Mouse (Mus musculus) heart, embryonic 13.5 days (tissue): ENCODE data around the gene Tns4. TPM values are rescaled to one million over a fixed set of nuclear protein-coding genes. Genes with fewer than 3 reads are reported as not detected.
A peak's percentile ranks its signal among the peaks of the same experiment; 100 is the strongest.

Source experiments
- ATAC-seq: fragments of 200-750 bp; cut with Nextera tagmentation; 2 replicates; pipeline ENCODE4 v1.8.0; 2017; ENCODE audit warnings: moderate TSS enrichment; ENCODE audit not compliant: insufficient number of reproducible peaks, low FRiP score, low TSS enrichment; ENCODE audit errors: extremely low read depth
- H3K27ac ChIP-seq: fragments of 300-500 bp; sonication (generic); replicated peaks from 2 replicates; pipeline ENCODE4 v1.5.1; 2015; ENCODE audit warnings: moderate library complexity, mild to moderate bottlenecking, inconsistent platforms
- H3K27me3 ChIP-seq: fragments of 300-500 bp; sonication (generic); replicated peaks from 2 replicates; pipeline ENCODE4 v1.6.1; 2015; ENCODE audit warnings: mild to moderate bottlenecking, inconsistent platforms
- H3K36me3 ChIP-seq: fragments of 300-500 bp; sonication (generic); 2 replicates; pipeline ENCODE4 v1.6.1; 2015; ENCODE audit warnings: mild to moderate bottlenecking, inconsistent platforms
- H3K4me1 ChIP-seq: fragments of 300-500 bp; sonication (generic); 2 replicates; pipeline ENCODE4 v1.6.1; 2015; ENCODE audit warnings: inconsistent platforms
- H3K4me2 ChIP-seq: fragments of 300-500 bp; sonication (generic); 2 replicates; pipeline ENCODE4 v1.6.1; 2015; ENCODE audit warnings: inconsistent platforms, mild to moderate bottlenecking, moderate library complexity
- H3K4me3 ChIP-seq: fragments of 300-500 bp; sonication (generic); 2 replicates; pipeline ENCODE4 v1.5.1; 2015; ENCODE audit warnings: moderate library complexity, mild to moderate bottlenecking, inconsistent platforms
- H3K9ac ChIP-seq: fragments of 300-500 bp; sonication (generic); 2 replicates; pipeline ENCODE4 v1.6.1; 2015; ENCODE audit warnings: inconsistent platforms, mild to moderate bottlenecking, moderate library complexity
- H3K9me3 ChIP-seq: fragments of 300-500 bp; sonication (generic); 2 replicates; pipeline ENCODE4 v1.6.1; 2016; ENCODE audit warnings: inconsistent platforms
- WGBS: fragments of 180-500 bp; shearing (Covaris S2); methylation state at CpG from one replicate; pipeline ENCODE4 v1.1.7; 2015; ENCODE audit warnings: mixed read lengths; 5-methylcytosine and 5-hydroxymethylcytosine counted together
- polyA plus RNA-seq: library from polyadenylated mRNA; unstranded; fragments of >200 nt; fragmentation: Nextera tagmentation; extraction: Ambion mirVana; gene quantifications from 2 replicates; pipeline ENCODE4 v1.2.1, GENCODE M21; 2015

The Tns4 gene
- polyA plus RNA-seq, 1 experiment from 2014 or later, result 0.21 TPM

DNA sequence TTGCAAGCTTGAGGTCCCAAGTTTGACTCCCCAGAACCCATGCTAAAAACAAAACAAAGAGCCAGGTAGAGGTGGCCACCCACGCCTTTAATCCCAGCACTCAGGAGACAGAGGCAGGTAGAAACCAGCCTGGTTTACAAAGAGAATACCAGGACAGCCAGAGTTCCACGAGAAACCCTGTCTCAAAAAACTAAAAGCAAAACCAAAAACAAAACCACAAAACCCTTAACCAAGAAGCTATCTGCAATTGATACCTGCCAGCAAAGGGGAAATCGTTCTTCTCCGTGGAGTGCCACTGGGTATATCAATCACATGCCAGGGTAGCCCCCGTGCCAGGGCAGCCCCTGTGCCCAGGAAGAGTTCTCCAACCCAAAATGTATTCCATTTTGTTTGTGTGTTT lies 11.1 kb upstream of the Tns4 start:
- Histone ChIP-seq H3K4me1 (peaks cover 30% of the 10 kb centered on the region), H3K4me2 (no peak overlapping the region), H3K36me3 (no peaks in the 10 kb centered on the region), H3K27ac (no peak overlapping the region), H3K27me3 (no peaks in the 10 kb centered on the region), H3K4me3 (no peak overlapping the region), H3K9me3 (no peaks in the 10 kb centered on the region), H3K9ac (no peak overlapping the region)
- ATAC-seq, result no peak
- 73% methylated on average over 5 of the region's 5 CpGs for WGBS

DNA sequence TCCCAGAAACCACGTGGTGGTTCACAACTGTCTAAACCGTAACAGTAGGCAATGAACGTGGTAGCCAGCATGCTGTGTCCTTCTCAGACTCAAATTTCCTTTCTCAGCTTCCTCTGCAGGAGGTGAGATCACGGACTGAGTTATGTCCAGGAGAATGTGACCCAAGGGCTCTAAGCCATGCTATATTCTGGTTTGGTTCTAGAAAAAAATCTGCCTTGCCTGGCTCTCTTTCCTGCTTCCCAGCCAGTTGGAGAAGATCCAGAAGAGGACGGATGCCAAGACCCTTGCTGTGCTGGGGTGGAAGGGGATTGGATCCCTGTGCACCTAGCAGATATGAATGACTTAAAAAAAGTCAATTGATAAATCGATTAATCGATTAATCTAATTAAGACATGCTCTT lies 10.4 kb upstream of the Tns4 start:
- Histone ChIP-seq H3K27ac (peak overlapping the region; percentile 24; the same call in 1 of the 2 replicates), H3K9me3 (no peaks in the 10 kb centered on the region), H3K9ac (no peak overlapping the region), H3K27me3 (no peaks in the 10 kb centered on the region), H3K4me1 (peaks cover 27% of the 10 kb centered on the region), H3K4me2 (no peak overlapping the region), H3K4me3 (no peak overlapping the region), H3K36me3 (no peaks in the 10 kb centered on the region)
- WGBS, result 69% methylated on average over 7 of the region's 7 CpGs
- ATAC-seq, result no peak

DNA sequence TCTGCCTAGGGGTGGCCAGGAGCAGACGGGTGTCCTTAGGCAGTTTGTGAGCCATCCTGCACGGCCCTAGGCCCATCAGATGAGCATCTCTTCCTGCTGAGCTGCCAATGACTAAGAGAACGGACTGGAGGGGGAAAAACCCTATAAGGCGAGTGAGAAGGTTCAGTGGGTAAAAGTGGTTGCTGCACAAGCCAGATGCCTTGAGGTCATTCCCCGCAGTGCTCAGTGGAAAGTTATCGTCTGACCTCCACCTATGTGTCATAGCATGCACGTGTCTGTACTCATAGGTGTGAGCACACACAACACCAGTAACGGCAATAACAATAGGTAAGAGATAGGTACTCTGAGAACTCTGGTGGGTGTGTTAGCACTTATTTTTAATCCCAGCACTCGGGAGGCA lies 9.8 kb upstream of the Tns4 start:
- Histone ChIP-seq H3K9me3 (no peaks in the 10 kb centered on the region), H3K36me3 (no peaks in the 10 kb centered on the region), H3K27me3 (no peaks in the 10 kb centered on the region), H3K27ac (0 out of 2 replicates have a peak overlapping the region, but pooled peaks have one; percentile 24), H3K4me2 (no peak overlapping the region), H3K4me3 (no peak overlapping the region), H3K4me1 (peaks cover 27% of the 10 kb centered on the region), H3K9ac (no peak overlapping the region)
- ATAC-seq, result no peak
- 80% methylated on average over 9 of the region's 9 CpGs for WGBS

DNA sequence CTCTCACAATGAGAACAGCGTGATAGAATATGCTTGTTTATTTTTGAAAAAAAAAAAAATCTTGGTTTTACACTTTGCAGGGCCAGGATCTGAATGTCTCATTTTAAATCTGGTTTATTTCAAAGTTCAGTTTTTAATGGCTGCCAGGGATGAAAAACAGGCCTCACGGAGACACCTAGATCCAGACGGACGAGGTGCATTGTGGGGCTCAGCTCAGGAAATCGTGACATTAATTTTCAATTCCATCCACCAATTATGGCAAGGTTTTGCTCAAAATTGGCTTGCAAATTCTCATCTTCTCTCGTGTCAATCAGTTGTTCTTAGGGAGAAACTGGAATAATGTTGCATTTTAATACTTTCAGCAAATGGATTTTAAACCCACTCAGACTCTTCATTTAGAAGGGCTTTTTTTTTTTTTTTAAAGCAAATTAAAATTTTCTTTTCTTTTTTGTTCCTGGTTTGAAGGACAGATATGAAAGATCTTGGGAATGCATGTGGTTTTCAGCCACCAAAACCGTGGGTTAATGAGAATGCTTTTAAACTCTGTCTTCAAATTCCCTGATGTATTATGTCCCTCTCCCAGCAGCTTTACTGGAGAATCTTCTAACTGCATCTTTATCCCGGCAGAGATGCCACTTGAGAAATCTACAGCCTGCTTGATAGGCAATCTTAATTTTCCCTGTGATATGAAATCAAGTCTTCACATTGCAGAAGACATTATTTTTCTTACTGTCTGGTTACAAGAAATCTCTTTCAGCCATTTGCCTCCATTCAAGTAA lies 8.1 kb upstream of the Tns4 start:
- WGBS, result 75% methylated on average over 8 of the region's 8 CpGs
- H3K27ac ChIP-seq, result no peak overlapping the region
- H3K4me2 ChIP-seq, result no peak overlapping the region
- H3K4me3 ChIP-seq, result no peak overlapping the region
- no peaks in the 10 kb centered on the region for H3K27me3 ChIP-seq
- H3K9ac ChIP-seq, result no peak overlapping the region
- no peak for ATAC-seq
- H3K4me1 ChIP-seq, result peaks cover 27% of the 10 kb centered on the region
- H3K36me3 ChIP-seq, result no peaks in the 10 kb centered on the region
- no peaks in the 10 kb centered on the region for H3K9me3 ChIP-seq

DNA sequence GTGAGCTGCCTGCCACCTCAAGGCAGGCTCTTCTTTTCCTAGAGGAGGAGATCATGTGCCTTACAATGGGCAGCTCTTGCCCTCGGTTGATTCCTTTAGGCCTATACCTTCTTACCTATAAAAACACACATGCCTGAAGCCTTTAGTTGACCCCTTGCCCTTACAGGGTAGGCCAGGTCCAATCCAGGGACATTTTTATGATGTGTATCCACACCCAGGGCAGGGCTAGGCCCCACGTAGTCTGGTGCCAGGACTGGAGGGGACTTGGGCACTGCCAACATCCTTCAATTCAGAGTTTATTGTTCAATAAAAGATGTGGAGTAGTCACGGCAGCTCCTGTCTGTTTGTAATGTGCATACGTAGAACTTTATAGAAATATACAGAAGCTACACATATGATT lies 7.3 kb upstream of the Tns4 start:
- Histone ChIP-seq H3K36me3 (no peaks in the 10 kb centered on the region), H3K4me1 (peaks cover 22% of the 10 kb centered on the region), H3K27me3 (no peaks in the 10 kb centered on the region), H3K4me2 (no peak overlapping the region), H3K9ac (no peak overlapping the region), H3K9me3 (no peaks in the 10 kb centered on the region), H3K4me3 (no peak overlapping the region), H3K27ac (no peak overlapping the region)
- WGBS, result 80% methylated on average over 4 of the region's 4 CpGs
- ATAC-seq, result no peak

DNA sequence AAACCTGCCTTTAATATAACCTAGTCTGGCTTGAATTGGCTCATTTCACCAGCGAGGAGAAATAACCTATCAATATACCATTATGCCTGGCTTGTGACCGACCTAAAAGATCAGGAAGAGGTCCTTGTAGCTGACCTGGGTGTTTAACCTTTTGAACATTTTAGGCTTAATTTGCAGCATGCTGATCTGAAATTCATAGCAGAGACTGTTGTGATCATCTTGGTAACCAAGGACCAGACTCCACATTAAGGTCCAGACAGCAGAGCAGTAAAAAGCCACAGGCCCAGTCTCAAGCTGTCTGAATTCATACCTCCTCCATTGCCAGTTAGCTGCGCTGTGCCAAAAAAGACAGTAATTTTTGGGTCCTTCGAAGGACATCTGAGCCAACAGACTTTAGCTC lies 6.7 kb upstream of the Tns4 start:
- Histone ChIP-seq H3K4me1 (peaks cover 22% of the 10 kb centered on the region), H3K9me3 (no peaks in the 10 kb centered on the region), H3K27ac (no peak overlapping the region), H3K9ac (no peak overlapping the region), H3K4me3 (no peak overlapping the region), H3K4me2 (no peak overlapping the region), H3K36me3 (no peaks in the 10 kb centered on the region), H3K27me3 (no peaks in the 10 kb centered on the region)
- 76% methylated on average over 4 of the region's 4 CpGs for WGBS
- no peak for ATAC-seq

DNA sequence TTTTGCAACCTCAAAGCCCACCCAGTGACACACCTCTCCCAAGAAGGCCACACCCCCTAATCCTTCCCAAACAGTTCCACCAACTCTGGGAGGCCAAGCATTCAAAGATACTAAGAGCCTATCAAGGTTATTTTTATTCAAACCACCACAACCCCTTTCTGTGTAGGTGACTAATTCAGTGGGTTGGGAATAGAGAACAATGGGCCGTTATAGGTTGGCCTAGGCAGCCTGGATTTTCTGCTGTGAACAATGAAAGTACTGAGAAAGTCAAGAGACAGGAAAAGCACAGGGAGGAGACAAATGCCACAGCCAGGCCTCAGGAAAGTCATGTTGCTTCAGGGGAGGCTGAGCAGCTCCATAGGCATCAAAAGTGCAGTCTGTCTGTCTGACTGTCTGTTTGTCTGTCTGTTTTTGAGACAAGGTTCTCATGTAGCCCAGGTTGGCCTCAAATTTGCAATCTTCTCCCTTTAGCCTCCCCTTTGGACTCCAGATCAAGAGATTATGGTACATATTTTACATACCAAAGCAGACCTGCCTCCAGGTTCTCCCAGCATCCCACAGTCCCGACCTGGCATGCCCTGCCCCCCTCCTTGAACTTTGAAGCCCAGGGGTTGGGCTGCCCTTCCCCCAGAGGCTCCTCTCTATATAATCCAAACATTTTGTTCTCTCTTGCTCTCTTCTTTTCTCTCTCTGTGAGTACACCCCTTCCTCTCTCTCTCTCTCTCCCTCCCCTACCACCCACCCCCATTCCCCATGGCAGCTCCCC lies 6.0 kb upstream of the Tns4 start:
- no peak for ATAC-seq
- 45% methylated on average over 2 of the region's 2 CpGs for WGBS

DNA sequence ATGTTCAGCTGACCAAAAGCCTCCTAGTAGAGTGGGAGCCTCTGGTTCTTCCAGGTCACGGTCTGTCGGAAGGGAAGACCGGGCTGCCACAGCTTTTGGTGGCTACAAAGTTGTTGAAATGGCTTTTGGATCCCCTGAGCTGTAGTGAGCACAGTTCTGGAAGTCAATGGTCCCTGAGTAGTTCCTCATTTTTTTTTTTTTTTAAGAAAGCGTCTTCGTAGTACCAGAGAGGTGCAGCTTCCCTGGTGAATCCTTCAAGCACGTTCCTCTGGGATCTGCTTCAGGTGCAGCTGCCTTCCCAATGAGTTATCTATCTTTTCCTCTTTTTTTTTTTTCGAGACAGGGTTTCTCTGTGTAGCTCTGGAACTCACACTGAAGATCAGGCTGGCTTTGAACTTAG lies 4.6 kb upstream of the Tns4 start:
- 76% methylated on average over 7 of the region's 7 CpGs for WGBS
- H3K9ac ChIP-seq, result no peak overlapping the region
- H3K4me2 ChIP-seq, result no peak overlapping the region
- no peaks in the 10 kb centered on the region for H3K27me3 ChIP-seq
- H3K27ac ChIP-seq, result no peak overlapping the region
- H3K9me3 ChIP-seq, result no peaks in the 10 kb centered on the region
- no peak overlapping the region for H3K4me3 ChIP-seq
- ATAC-seq, result no peak
- no peaks in the 10 kb centered on the region for H3K36me3 ChIP-seq
- peaks cover 10% of the 10 kb centered on the region for H3K4me1 ChIP-seq

More for the DNA sequence above, 6.0 kb upstream of the Tns4 start:
- no peak overlapping the region for H3K9ac ChIP-seq
- H3K4me1 ChIP-seq, result peaks cover 22% of the 10 kb centered on the region
- no peaks in the 10 kb centered on the region for H3K36me3 ChIP-seq
- H3K27me3 ChIP-seq, result no peaks in the 10 kb centered on the region
- H3K4me3 ChIP-seq, result no peak overlapping the region
- no peak overlapping the region for H3K4me2 ChIP-seq
- H3K9me3 ChIP-seq, result no peaks in the 10 kb centered on the region
- no peak overlapping the region for H3K27ac ChIP-seq

DNA sequence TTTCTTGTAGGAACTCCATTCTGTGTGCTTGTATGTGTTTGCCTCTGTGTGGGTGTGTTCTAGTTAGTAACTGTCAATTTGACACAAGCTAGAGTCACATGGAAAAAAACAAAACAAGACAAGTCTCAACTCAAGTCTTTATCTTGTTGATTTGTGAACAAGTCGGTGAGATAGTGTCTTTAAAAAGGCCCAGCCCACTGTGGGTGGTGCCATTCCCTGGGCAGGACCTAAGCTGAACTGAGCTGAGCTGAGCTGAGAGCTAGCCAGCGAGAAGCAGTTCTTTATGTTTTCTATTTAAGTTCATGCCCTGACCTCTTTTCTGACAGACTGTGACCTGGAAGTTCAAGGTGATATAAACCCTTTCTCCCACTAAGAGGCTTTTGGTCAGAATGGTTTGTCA lies 2.6 kb upstream of the Tns4 start:
- no peak for ATAC-seq

DNA sequence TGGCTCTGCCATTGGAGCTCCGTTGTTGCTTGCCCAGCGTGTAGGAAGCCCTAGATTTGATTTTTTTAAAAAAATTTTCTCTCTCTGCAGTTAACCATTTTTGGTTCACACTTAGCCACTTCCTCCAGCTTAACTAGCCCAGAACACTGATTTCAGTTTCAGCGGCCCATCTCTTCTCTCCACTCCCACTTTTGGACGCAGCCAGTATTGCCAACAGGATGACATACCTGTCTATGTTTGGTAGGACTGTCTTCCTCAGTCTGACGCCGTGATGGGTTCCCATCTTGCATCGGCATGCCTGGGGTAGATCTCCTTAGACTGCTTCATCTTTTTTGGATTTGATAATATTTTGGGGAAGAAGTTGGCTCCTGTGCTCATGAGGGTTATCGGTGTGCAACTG lies 1.3 kb upstream of the Tns4 start:
- no peaks in the 10 kb centered on the region for H3K9me3 ChIP-seq
- H3K9ac ChIP-seq, result no peak overlapping the region
- no peak overlapping the region for H3K4me2 ChIP-seq
- no peak overlapping the region for H3K4me3 ChIP-seq
- no peaks in the 10 kb centered on the region for H3K4me1 ChIP-seq
- WGBS, result 78% methylated on average over 8 of the region's 8 CpGs
- H3K27ac ChIP-seq, result no peak overlapping the region
- no peak for ATAC-seq
- H3K36me3 ChIP-seq, result no peaks in the 10 kb centered on the region
- H3K27me3 ChIP-seq, result no peaks in the 10 kb centered on the region

More for the DNA sequence above, 2.6 kb upstream of the Tns4 start:
- Histone ChIP-seq H3K36me3 (no peaks in the 10 kb centered on the region), H3K4me1 (no peaks in the 10 kb centered on the region), H3K9me3 (no peaks in the 10 kb centered on the region), H3K4me2 (no peak overlapping the region), H3K9ac (no peak overlapping the region), H3K27ac (no peak overlapping the region), H3K4me3 (no peak overlapping the region), H3K27me3 (no peaks in the 10 kb centered on the region)
- 43% methylated on average over 2 of the region's 2 CpGs for WGBS

DNA sequence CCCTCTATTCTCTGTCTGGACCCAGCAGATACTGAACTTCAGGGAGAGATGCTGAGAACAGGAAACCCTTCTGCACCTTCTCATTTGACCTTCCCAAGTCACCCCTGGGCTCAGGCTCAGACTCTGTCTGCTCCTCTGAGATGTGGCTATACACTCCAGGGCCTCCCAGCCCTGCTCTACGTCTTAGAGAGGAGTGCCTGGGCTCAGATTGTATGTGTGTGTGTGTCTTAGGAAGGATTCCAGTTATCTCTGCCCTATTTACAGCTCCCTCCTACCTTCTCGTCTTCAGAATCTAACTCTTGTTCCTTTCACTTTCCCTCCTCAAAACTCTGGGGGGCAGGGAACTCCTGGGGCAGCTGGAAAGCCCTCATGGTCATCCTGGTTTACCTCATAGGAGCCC lies 620 bp downstream of the Tns4 start:
- Histone ChIP-seq H3K36me3 (no peaks in the 10 kb centered on the region), H3K4me2 (no peak overlapping the region), H3K4me3 (no peak overlapping the region), H3K27me3 (no peaks in the 10 kb centered on the region), H3K27ac (no peak overlapping the region), H3K9ac (no peak overlapping the region), H3K9me3 (no peaks in the 10 kb centered on the region), H3K4me1 (no peaks in the 10 kb centered on the region)
- 24% methylated on average over 2 of the region's 2 CpGs for WGBS
- ATAC-seq, result no peak

DNA sequence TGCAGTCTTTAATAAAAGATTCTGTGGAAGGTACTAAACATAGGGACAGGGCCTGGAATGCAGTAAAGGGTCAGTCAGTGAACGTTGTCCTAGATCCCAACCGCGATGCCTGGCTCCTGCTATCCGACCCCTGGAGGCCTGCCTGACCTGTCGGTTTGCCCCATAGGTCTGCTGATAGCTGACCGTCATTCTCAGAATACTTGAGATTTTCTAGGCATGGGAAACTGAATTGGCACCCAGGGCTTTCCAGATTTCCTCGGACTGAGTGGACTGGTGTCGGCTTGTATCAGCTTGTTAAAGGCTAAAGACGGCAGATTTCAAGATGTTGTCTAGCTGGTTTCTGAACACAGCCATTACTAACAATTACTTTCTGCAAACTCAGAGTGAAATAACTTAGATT lies 4.7 kb downstream of the Tns4 start:
- Histone ChIP-seq H3K27ac (no peak overlapping the region), H3K4me3 (no peak overlapping the region), H3K27me3 (no peaks in the 10 kb centered on the region), H3K9me3 (no peaks in the 10 kb centered on the region), H3K4me2 (no peak overlapping the region), H3K9ac (no peak overlapping the region), H3K4me1 (peaks cover 13% of the 10 kb centered on the region), H3K36me3 (no peaks in the 10 kb centered on the region)
- no peak for ATAC-seq
- WGBS, result 31% methylated on average over 9 of the region's 9 CpGs
